Mouse (Mus musculus) forebrain, embryonic 15.5 days (tissue): ENCODE measurements around the gene Hyal1. TPM values are rescaled to one million over a fixed set of nuclear protein-coding genes. Genes with fewer than 3 reads are reported as not detected.
A peak's percentile ranks its signal among the peaks of the same experiment; 100 is the strongest.

Source experiments
- ATAC-seq: fragments of 200-750 bp; cut with Nextera tagmentation; replicated peaks from 2 replicates; pipeline ENCODE4 v1.8.0; 2017; ENCODE audit warnings: mild to moderate bottlenecking, moderate TSS enrichment, moderate library complexity
- H3K27ac ChIP-seq: fragments of 300-500 bp; sonication (generic); replicated peaks from 2 replicates; pipeline ENCODE4 v1.5.1; 2015; ENCODE audit warnings: mild to moderate bottlenecking, inconsistent platforms
- H3K27me3 ChIP-seq: fragments of 300-500 bp; sonication (generic); 2 replicates; pipeline ENCODE4 v1.6.1; 2015; ENCODE audit warnings: inconsistent platforms
- H3K36me3 ChIP-seq: fragments of 300-500 bp; sonication (generic); 2 replicates; pipeline ENCODE4 v1.6.1; 2015; ENCODE audit warnings: mild to moderate bottlenecking, inconsistent platforms
- H3K4me1 ChIP-seq: fragments of 300-500 bp; sonication (generic); 2 replicates; pipeline ENCODE4 v1.6.1; 2015; ENCODE audit warnings: inconsistent platforms
- H3K4me2 ChIP-seq: fragments of 300-500 bp; sonication (generic); replicated peaks from 2 replicates; pipeline ENCODE4 v1.6.1; 2015; ENCODE audit warnings: mild to moderate bottlenecking, inconsistent platforms
- H3K4me3 ChIP-seq: fragments of 300-500 bp; sonication (generic); 2 replicates; pipeline ENCODE4 v1.5.1; 2015; ENCODE audit warnings: mild to moderate bottlenecking, inconsistent platforms
- H3K9ac ChIP-seq: fragments of 300-500 bp; sonication (generic); replicated peaks from 2 replicates; pipeline ENCODE4 v1.6.1; 2015; ENCODE audit warnings: mild to moderate bottlenecking, inconsistent platforms
- H3K9me3 ChIP-seq: fragments of 300-500 bp; sonication (generic); 2 replicates; pipeline ENCODE4 v1.6.1; 2016; ENCODE audit warnings: inconsistent platforms
- WGBS: fragments of 180-500 bp; shearing (Covaris S2); methylation state at CpG from one replicate; pipeline ENCODE4 v1.1.7; 2015; ENCODE audit warnings: mixed read lengths; 5-methylcytosine and 5-hydroxymethylcytosine counted together
- polyA plus RNA-seq: library from polyadenylated mRNA; unstranded; fragments of >200 nt; fragmentation: Nextera tagmentation; extraction: Ambion mirVana; gene quantifications from 2 replicates; pipeline ENCODE4 v1.2.1, GENCODE M21; 2015

Gene Hyal1
- polyA plus RNA-seq, 1 experiment from 2014 or later = 8.6 TPM

DNA sequence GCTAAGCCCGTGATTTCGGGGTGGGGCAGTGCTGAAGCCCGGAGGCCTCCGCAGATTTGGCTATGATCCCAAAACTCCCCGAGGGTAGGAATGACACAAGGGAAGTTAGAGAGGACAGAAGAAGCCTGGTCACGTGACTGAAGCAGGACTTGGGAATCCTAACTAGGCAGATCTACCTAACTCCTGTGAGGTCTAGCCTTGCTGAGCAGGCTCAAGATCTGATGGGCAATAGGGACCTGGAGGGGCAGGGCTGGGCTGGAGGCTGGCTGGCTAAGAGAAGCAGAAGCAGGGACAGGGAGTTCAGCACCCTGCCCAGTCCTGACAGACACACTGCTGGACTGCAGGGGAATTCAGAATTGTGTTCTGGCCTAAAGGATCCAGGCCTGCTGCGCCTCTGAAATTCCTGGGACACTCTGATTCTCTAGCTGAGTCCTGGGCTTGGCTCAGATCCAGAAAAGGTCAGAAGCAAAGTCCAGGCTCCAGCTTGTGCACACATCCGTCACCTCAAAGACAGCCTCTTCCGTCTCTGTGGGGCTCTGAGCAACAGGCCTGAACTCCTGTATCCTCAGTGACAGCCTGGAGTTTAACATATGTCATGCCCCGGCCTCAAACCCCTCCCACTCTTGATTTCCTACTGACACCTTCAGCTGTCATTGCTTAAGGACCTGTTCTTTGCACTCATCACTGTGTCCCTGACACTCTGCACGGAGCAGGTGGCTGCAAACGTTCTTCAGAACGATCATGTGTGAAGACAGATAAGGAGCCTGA, 42.2 kb downstream of the Hyal1 start:
- Histone ChIP-seq H3K4me3 (no peak overlapping the region), H3K36me3 (peaks cover 66% of the 10 kb centered on the region), H3K4me1 (peaks cover 6% of the 10 kb centered on the region), H3K9me3 (no peaks in the 10 kb centered on the region), H3K27me3 (no peaks in the 10 kb centered on the region), H3K27ac (peak overlapping the region; percentile 44), H3K4me2 (no peak overlapping the region), H3K9ac (no peak overlapping the region)
- WGBS = 42% methylated on average over 13 of the region's 13 CpGs
- no peak for ATAC-seq

DNA sequence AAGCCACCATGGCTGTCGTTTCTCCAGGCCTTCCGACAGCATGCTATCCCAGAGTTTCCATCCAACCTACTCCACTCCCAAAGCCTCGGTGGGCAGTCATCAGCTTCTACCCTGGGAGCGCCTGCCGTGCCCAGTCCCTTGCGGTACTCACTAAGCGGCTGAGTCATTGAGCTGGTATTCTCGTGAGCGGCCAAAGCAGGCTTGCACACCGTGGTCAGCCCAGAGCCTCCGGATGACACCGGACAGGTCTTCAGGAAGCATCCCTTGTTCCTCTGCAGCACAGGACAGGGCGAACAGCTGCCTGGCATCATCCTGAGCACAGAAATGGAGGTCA, 42.8 kb downstream of the Hyal1 start:
- 84% methylated on average over 13 of the region's 13 CpGs for WGBS
- ATAC-seq = no peak

DNA sequence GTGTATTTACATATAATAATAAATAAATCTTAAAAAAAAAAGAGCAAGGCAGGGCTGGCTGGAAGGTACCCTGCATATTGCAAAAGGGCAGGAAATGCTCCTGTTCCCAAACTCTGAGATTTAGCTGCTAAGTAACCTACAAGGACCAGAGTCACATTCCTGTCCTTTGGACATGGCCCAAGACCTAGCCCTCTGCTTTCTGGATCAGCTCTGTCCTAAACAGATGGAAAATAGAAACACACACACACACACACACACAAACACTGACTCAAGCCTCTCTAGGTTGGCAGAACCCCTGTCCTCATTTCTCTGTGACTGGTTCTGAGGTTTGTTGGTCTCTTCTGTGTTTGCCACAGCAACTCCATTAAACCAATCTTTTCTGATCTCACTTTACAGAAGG, 44.2 kb downstream of the Hyal1 start:
- no peaks in the 10 kb centered on the region for H3K9me3 ChIP-seq
- no peak overlapping the region for H3K27ac ChIP-seq
- no peak for ATAC-seq
- H3K4me2 ChIP-seq = no peak overlapping the region
- H3K27me3 ChIP-seq = no peaks in the 10 kb centered on the region
- H3K4me3 ChIP-seq = no peak overlapping the region
- H3K36me3 ChIP-seq = peaks cover 55% of the 10 kb centered on the region
- no peak overlapping the region for H3K9ac ChIP-seq
- peaks cover 19% of the 10 kb centered on the region for H3K4me1 ChIP-seq

More for the DNA sequence above, 42.8 kb downstream of the Hyal1 start:
- peaks cover 65% of the 10 kb centered on the region for H3K36me3 ChIP-seq
- no peaks in the 10 kb centered on the region for H3K27me3 ChIP-seq
- H3K9me3 ChIP-seq = no peaks in the 10 kb centered on the region
- H3K4me3 ChIP-seq = no peak overlapping the region
- no peak overlapping the region for H3K9ac ChIP-seq
- peaks cover 10% of the 10 kb centered on the region for H3K4me1 ChIP-seq
- H3K27ac ChIP-seq = peak overlapping the region; percentile 44; the same call in 1 of the 2 replicates
- H3K4me2 ChIP-seq = no peak overlapping the region

DNA sequence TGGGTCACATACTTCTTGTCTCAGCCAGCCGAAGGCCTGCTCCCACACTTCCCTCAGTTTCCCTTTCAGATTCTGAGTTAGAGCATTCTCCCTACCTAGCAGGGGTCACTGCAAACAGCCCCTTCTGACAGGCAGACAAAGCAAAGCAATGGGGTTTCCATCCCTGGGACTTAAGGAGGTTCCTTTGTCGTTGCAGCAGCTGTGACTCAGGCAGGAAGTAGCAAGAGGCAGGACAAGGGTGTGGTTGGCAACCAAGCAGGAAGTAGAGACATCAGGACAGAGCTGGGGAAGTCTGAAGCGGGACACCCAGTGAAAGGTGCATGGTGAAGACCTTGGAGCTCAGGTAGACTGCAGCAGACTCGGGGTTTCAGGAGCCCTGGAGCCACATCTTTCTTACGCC, 47.8 kb downstream of the Hyal1 start:
- H3K9ac ChIP-seq = no peak overlapping the region
- H3K4me1 ChIP-seq = peaks cover 49% of the 10 kb centered on the region
- WGBS = 65% methylated on average over 5 of the region's 5 CpGs
- peaks cover 25% of the 10 kb centered on the region for H3K36me3 ChIP-seq
- H3K9me3 ChIP-seq = no peaks in the 10 kb centered on the region
- H3K4me3 ChIP-seq = no peak overlapping the region
- no peak overlapping the region for H3K4me2 ChIP-seq
- no peak for ATAC-seq
- peak overlapping the region; percentile 89 for H3K27ac ChIP-seq
- no peaks in the 10 kb centered on the region for H3K27me3 ChIP-seq

DNA sequence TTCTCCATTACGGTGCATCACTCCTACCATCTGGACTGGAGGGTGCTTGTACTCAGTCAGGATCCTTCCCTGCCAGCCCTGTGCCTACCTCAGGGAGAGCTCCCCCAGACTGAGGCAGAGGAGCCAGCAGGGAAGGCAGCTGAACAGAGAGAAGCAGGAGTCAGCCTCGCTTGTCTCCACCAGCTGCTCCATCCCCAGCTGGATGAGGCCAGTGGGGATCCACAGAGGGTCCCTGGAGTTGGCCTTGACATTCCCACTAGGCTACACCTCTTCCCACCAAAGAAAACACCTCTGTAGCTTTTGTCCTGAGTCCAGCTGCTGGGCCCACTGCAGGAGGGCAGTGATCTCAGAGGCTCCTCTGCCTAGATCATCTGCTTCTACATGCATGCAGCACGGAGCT, 48.2 kb downstream of the Hyal1 start:
- ATAC-seq = no peak
- H3K27ac ChIP-seq = peak overlapping the region; percentile 89
- WGBS = 78% methylated on average over 3 of the region's 3 CpGs
- no peak overlapping the region for H3K9ac ChIP-seq
- H3K27me3 ChIP-seq = no peaks in the 10 kb centered on the region
- H3K36me3 ChIP-seq = peaks cover 21% of the 10 kb centered on the region
- H3K4me1 ChIP-seq = peaks cover 53% of the 10 kb centered on the region
- H3K4me2 ChIP-seq = no peak overlapping the region
- H3K9me3 ChIP-seq = no peaks in the 10 kb centered on the region
- no peak overlapping the region for H3K4me3 ChIP-seq

DNA sequence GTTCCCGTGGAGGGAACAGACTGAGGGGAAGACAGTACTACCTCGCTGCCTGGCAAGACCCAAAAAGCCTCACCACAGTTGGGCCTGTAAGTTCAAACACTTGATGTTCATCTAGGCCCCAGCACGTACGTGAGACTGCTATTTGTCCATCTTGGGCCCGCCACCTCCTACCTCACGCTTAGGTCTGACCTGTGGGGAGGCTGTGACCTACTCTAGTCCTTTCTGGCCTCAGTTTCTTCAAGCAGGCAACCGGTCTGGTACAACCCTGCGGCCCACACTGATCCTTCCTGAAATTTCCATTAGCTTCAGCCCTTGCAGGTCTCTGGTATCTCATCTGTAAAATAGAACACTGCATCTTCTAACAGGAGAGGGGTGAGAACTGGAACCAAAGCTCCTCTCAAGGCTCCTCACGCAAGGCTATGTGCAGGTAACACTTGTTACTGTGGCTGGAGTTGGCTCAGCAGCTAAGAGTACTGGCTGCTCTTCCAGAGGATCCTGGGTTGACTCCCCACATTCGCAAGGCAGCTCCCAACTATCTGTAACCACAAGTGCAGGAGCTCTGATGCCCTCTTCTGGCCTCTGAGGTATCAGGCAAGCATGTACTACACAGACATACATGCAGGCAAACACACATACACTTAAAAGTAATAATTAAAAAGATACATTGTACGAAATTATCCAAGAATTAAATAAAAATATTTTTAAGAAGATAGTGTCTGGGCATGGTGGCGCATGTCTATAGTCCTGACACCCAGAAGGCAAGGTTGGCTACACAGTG, 48.8 kb downstream of the Hyal1 start:
- H3K27me3 ChIP-seq = no peaks in the 10 kb centered on the region
- H3K4me2 ChIP-seq = no peak overlapping the region
- H3K4me1 ChIP-seq = peaks cover 59% of the 10 kb centered on the region
- ATAC-seq = no peak
- H3K9me3 ChIP-seq = no peaks in the 10 kb centered on the region
- H3K36me3 ChIP-seq = peaks cover 17% of the 10 kb centered on the region; the same call in 1 of the 2 replicates
- H3K4me3 ChIP-seq = no peak overlapping the region
- 84% methylated on average over 12 of the region's 12 CpGs for WGBS
- no peak overlapping the region; the same call in 1 of the 2 replicates for H3K9ac ChIP-seq
- peak overlapping the region; percentile 89 for H3K27ac ChIP-seq

DNA sequence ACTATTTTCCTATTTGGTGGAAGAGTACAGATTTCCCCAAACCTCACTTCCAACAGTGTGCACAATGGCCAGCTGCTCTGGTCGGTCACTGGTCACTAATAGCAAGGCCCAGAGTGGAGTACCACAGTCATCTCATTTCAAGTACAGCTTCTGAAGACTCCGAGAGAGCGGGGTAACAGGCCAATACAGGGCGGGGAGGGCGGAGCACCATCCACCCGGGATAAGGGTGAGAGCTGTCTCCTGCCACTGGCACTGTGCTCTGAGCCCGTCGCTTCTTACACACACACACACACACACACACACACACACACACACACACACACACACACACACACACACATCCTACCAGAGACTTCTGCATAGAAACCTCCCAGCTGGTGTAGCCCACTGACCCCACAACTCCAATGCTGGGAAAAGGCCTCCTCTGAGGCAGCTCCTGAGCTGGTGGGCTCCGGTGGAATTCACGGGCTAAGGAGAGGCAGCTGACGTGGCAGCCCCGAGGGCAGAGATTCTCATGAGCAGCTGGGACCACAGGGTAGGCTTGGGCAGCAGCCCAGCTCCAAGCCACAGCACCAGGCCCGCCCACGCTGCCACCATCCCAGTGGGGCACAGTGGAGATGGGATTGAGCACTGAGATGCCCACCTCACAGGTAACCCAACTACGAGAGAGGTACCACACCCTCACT, 49.6 kb downstream of the Hyal1 start:
- Histone ChIP-seq H3K4me1 (peaks cover 67% of the 10 kb centered on the region), H3K36me3 (peaks cover 17% of the 10 kb centered on the region; the same call in 1 of the 2 replicates), H3K27me3 (no peaks in the 10 kb centered on the region), H3K4me3 (peak overlapping the region; percentile 19), H3K9me3 (no peaks in the 10 kb centered on the region), H3K27ac (peak overlapping the region; percentile 89), H3K9ac (peak overlapping the region; percentile 44), H3K4me2 (peak overlapping the region; percentile 38)
- 17% methylated on average over 15 of the region's 15 CpGs for WGBS
- peak; percentile 53 for ATAC-seq

DNA sequence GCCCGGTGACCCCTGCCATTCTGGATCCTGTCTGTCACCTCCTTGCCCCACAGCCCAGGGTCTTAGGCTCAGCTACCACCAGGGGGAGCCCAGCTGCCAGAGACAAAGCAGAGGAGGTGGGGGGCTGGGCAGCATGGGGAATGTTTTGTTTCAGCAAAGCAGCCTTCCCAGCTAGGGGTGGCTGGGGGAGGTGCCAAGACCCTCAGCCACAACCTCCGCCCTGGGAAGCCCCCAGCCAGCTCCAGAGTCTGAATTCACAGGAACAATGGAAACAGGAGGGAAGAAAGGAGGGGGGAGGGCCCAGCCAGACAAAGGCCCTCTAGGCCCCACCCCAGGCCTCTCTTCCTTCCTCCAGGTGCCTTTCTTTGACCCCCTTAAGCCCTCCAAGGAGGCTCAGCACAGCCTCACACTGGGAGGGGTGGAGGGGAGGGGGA, 50.1 kb downstream of the Hyal1 start:
- 0% methylated on average over 2 of the region's 2 CpGs for WGBS
- H3K27me3 ChIP-seq = no peaks in the 10 kb centered on the region
- peaks cover 72% of the 10 kb centered on the region for H3K4me1 ChIP-seq
- peaks cover 17% of the 10 kb centered on the region; the same call in 1 of the 2 replicates for H3K36me3 ChIP-seq
- no peaks in the 10 kb centered on the region for H3K9me3 ChIP-seq
- peak; percentile 67 for ATAC-seq
- peak overlapping the region; percentile 38 for H3K4me2 ChIP-seq
- H3K4me3 ChIP-seq = peak overlapping the region; percentile 19
- peak overlapping the region; percentile 44 for H3K9ac ChIP-seq
- peak overlapping the region; percentile 89 for H3K27ac ChIP-seq

DNA sequence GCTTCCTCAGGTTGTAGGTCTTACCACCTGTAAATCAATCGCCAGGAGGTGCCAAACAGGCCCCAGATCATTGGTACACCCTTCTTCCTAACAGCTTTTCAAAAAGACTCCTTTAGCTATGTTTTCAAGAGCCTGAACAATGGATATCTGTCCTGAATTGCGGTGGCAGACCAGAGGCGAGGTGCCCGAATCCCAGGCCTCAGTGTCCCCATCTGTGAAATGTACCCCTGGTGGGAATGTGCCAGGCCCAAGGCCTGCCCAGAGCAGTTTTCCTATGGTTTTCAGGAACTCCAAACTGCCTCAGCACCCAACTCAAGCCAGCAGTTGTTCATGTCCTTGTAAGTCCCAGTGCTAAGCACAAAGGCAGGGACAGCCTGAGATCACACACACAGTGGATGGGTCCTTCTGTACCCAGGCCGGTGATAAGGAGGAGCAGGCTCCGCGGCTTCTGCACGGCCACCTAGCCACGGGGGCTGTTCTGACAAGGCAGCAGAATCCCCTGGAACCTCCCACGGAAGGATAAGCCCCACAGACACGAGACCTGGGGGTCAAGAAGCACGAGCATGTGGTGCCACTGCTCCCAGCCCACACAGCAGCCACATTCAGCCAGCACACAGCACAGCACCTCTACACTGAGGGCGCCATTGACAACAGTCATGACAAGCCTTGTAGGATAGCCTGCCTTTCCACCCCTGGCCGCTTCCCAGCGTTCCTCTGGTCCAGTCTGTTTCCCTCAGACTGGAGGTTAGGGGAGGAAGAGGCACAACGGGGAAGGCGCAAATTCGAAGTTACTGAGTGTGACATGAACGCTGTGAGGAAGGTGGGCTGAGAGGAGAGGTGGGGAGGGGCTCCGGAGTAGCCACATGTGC, 50.9 kb downstream of the Hyal1 start:
- Histone ChIP-seq H3K4me2 (peak overlapping the region; percentile 38), H3K4me1 (peaks cover 80% of the 10 kb centered on the region), H3K4me3 (no peak overlapping the region), H3K27ac (peak overlapping the region; percentile 89), H3K9ac (peak overlapping the region; percentile 33), H3K27me3 (no peaks in the 10 kb centered on the region), H3K36me3 (peaks cover 9% of the 10 kb centered on the region; the same call in 1 of the 2 replicates), H3K9me3 (no peaks in the 10 kb centered on the region)
- no peak for ATAC-seq
- WGBS = 13% methylated on average over 20 of the region's 20 CpGs

DNA sequence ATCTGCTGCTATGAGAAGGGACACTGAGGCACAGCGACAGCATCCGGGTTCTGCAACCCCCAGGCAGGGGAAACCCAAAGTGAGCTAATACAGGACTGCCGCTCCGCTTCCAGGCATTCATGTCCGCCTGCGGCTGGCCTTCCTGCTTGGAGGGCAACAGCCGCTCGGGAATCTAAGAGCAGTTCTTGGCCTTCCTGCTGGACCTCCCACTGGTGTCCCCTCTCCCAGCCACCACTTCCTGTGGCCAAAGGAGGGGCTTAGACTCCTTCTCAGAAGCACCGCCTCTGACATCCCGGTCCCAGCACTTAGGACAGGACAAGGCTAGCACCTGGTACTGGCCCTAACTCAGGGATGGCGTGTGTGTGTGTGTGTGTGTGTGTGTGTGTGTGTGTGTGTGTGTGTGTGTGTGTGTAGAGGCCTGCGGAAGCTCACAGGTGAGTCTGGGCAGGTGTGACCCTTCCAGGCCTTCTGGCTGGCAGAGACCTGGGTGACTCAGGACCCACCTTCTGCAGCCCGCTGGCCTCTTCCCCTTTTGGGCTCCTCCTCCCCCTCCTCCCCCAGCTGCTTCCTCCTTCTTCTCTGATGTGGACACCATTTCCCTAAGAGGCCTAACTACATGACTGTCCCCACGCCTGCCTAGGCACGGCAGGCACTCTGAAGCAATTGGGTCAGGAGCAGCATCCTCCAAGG, 52.1 kb downstream of the Hyal1 start:
- no peak overlapping the region for H3K4me3 ChIP-seq

DNA sequence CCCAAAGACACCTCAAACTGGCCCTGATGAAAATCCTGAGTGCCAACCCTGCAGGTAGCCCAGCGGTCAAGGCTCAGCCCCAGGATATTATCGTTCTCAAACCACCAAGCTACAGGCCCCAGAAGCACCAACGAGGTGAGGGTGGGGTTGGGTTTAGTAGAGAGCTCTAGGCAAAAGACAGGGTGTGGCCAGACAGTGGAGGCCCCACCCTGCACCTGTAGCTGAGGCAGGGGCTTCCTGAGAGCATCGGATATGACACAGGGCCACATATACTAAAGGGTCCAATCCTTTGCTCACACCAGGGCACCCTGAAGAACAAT, 52.6 kb downstream of the Hyal1 start:
- peak overlapping the region; percentile 36 for H3K4me2 ChIP-seq
- H3K27me3 ChIP-seq = no peaks in the 10 kb centered on the region
- H3K36me3 ChIP-seq = 0 out of 2 replicates have a peak, but pooled peaks cover 4% of the 10 kb centered on the region
- H3K27ac ChIP-seq = peak overlapping the region; percentile 89
- WGBS = 21% methylated on average over 4 of the region's 4 CpGs
- no peaks in the 10 kb centered on the region for H3K9me3 ChIP-seq
- no peak for ATAC-seq
- H3K4me1 ChIP-seq = peaks cover 91% of the 10 kb centered on the region
- no peak overlapping the region for H3K4me3 ChIP-seq
- H3K9ac ChIP-seq = peak overlapping the region; percentile 33

More for the DNA sequence above, 52.1 kb downstream of the Hyal1 start:
- 34% methylated on average over 15 of the region's 15 CpGs for WGBS
- peaks cover 88% of the 10 kb centered on the region for H3K4me1 ChIP-seq
- no peaks in the 10 kb centered on the region for H3K9me3 ChIP-seq
- H3K27ac ChIP-seq = peak overlapping the region; percentile 89
- H3K9ac ChIP-seq = peak overlapping the region; percentile 33
- H3K27me3 ChIP-seq = no peaks in the 10 kb centered on the region
- H3K4me2 ChIP-seq = peak overlapping the region; percentile 36
- H3K36me3 ChIP-seq = 0 out of 2 replicates have a peak, but pooled peaks cover 4% of the 10 kb centered on the region
- no peak for ATAC-seq
